Mouse (Mus musculus) A20 (cell line): ENCODE results near the gene Gm20388.
"Not testable (repeated sequence)": the region's sequence is repeated elsewhere in the genome, so short reads cannot be mapped to it uniquely, and the experiment has no call there.

Source experiments
- DNase-seq: peaks from one replicate; pipeline ENCODE4 v3.0.0-alpha.2; 2011; ENCODE audit warnings: low read depth, low spot score

Gm20388 gene

GRCm38 (mm10) chr8:123408586-123409544 lies 3498.2 kb downstream of the Gm20388 start:
- peak; percentile 50 for DNase-seq

DNA sequence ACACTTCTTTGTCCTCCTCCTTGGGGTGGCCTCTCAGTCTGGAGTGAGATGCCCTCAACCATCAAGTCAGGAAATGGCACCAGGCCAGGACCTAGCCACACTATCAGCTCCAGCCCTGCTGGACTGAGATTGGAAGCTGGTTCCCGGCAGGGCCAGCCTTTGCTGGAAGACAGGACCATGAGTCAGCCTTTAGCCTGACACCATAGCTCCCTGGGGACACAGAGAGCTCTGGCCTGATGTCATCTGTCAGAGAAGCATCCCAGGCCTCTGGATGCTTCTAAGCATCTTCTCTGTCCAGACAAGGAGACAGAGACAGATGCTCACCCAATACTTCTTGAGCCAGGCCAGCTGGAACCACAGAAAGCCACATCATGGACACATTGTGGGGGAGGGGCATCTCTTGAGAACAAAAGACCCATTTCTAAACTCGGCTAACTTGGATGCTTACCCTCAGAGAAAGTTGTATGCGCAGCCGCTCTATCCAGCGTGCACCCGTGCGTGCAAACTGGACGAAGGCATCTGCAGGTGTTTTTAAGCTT lies 3499.5 kb downstream of the Gm20388 start:
- DNase-seq = peak; percentile 73

DNA sequence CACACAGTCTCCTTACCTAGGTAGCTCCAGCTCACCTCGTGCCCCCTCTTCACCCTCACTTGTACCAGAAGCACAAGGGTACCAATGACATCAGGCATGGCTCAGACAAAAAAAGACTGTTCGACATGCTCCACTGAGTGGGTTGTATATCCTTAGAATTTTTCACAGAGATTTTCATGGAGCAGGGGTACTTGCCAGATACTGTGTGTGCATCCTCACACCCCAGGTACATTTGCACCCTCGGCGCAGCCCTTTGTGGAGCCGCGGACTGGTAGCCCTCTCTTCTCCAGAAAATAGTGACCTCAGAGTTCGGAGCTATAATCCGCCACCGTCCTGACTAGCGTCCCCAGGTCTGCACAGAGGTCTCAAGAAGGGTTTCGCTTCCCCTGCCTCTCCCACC lies 3500.1 kb downstream of the Gm20388 start:
- DNase-seq = no peak

DNA sequence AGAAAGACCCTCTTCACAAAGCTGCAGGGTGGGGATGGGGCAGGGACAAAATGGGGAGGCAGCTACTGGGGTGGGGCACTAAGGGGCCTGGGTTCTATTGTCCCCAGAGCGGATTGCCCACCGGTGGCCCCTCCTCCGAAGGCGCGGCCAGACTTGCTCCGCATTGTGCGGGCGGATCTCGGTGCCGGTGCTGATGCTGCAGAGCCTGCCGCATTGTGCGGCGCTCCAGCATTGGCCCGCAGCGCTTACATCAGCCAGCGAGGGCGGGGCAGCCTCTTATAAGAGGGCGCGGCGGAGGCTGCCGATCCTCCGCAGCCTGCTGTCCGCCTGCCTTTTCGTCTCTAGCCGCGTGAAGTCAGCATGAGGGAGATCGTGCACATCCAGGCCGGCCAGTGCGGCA lies 3500.6 kb downstream of the Gm20388 start, which contains the start of gene Tubb3:
TSS of gene Tubb3 (plus strand) at position 179 of the 400 bp plus-strand sequence.
- DNase-seq = peak; percentile 91

DNA sequence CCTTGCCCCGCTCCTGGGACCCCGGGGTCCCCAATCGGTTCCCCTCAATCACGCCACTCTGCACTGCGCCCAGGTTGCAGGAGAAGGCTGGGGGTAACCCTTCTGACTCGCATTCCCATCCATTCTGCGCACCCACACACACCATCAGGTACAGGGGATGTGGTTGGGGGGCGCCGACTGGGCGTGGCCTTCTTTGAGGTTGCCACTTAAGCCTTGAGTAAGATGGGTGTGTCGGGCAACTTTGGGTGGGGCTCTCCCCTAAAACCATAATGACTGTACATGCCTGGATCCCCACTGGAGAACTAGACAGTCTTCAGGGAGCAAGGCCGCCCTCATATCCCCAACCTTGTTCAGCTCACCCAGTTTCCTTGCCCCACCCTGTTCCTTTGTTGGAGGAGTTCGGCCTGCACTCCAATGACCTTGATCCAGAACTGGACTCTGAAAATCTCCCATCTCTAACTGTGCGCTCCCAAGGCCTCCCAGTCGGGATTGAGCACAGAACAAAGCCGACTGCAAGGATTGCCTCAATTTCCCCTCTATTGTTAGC lies 3501.2 kb downstream of the Gm20388 start:
- DNase-seq = no peak

- peak; percentile 78 for DNase-seq
Observed at GRCm38 (mm10) chr8:123412560-123413170, 3502.0 kb downstream of the Gm20388 start.

DNA sequence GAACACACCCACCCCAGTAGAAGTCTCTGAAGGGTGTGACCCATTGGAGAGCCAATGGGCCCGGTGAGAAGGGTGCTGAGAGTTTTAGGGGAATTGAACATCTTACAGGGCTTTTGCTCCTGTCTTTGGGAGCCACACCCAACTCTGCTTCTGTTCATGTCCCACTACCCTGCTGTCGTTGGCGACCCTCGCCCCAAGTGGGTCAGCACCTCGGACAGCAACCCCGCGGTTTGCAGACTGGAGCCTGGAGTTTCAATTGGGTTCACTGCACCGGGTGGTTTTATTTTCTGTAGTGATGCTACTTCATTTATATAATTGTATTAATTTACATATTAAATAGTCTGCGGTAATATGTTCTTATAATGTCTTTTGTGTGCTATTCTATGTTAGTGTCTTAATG lies 3503.6 kb downstream of the Gm20388 start:
- no peak for DNase-seq

DNA sequence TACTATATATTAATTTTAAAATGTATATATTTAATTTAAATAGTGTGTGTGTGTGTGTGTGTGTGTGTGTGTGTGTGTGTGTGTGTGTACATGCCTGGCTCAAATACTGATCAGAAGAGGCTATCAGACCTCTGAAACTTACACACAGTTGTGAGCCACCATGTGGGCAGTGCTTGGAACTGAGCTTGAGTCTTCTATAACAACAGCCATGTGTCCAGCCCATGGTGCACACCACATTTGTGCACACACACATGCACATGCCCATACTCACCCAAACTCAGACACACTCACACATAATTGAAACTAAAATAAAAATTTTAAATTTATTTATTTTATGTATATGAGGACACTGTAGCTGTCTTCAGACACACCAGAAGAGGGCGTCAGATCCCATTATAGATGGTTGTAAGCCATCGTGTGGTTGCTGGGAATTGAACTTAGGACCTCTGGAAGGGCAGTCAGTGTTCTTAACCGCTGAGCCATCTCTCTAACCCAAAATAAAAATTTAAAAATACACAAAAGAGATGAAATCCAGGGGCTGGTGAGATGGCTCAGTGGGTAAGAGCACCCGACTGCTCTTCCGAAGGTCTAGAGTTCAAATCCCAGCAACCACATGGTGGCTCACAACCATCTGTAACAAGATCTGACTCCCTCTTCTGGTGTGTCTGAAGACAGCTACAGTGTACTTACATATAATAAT lies 3504.5 kb downstream of the Gm20388 start:
- DNase-seq = not testable (repeated sequence)

GRCm38 (mm10) chr8:123415967-123416943 lies 3505.6 kb downstream of the Gm20388 start:
- peak; percentile 71 for DNase-seq

- no peak for DNase-seq
Observed at GRCm38 (mm10) chr8:123416944-123417555, 3506.4 kb downstream of the Gm20388 start.

- peak; percentile 84 for DNase-seq
Observed at GRCm38 (mm10) chr8:123419711-123420110, 3509.1 kb downstream of the Gm20388 start.

DNA sequence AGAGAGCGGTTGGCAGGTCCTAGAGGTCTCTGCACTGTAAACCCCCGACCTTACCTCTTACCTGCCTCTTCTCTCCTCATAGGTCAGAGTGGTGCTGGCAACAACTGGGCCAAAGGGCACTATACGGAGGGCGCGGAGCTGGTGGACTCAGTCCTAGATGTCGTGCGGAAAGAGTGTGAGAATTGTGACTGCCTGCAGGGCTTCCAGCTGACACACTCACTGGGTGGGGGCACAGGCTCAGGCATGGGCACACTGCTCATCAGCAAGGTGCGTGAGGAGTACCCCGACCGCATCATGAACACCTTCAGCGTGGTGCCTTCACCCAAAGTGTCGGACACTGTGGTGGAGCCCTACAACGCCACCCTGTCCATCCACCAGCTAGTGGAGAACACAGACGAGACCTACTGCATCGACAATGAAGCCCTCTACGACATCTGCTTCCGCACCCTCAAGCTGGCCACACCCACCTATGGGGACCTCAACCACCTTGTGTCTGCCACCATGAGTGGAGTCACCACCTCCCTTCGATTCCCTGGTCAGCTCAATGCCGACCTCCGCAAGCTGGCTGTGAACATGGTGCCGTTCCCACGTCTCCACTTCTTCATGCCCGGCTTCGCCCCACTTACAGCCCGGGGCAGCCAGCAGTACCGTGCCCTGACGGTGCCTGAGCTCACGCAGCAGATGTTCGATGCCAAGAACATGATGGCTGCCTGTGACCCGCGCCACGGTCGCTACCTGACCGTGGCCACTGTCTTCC lies 3510.1 kb downstream of the Gm20388 start:
- DNase-seq = no peak

GRCm38 (mm10) chr8:123421325-123421724 lies 3510.7 kb downstream of the Gm20388 start:
- DNase-seq = no peak

DNA sequence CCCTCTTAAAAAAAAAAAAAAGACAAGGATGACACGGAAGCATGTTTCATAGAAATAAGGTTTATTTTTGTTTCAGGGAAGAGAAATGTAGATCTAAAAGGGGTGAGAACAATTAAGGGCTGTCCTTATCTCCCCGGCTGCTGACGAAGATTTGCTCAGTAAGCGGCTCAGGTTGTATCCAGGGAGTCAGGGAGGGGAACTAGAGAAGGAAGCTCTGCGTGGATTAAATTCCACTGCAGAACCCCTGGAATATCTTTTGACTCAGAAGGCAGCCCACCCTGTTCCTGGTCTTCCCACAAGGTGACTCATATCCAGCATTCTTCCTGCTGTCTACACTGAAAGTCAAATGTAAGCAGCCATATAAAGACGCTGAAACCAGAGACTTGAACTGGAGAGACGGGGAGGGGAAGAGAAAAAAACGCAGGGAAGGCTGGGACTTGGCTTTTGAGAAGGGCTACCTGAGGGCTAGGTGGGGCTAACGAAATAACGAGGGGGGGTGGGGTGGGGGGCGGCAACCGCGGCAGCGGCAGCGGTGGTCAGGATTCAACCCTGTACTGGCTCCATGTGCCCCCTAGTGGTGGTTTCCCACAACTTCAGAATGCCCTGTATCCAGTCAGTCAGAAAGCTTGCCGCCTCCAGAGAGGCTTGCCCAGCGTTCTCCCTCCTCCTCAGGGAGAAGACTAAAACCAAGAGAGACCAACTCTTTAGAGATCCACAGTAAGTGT lies 3511.6 kb downstream of the Gm20388 start:
- peak; percentile 77 for DNase-seq

DNA sequence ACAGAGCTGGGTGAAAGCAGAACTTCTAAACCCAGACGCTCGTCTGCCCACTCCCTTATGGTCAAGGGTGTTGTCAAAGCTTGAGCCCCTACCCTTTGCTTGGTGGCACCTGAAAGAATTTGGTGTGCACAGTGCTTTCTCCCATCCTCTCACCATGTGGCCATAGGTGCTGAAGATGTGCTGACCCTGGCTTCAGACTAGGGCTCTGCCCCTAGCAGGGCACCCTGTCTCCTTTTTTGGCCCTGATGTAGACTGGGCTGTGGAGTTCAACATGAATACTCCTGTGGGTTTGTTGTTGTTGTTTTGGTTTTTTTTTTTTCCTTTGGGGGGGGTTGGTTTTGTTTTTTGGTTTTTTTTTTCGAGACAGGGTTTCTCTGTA lies 3512.1 kb downstream of the Gm20388 start:
- DNase-seq = no peak

DNA sequence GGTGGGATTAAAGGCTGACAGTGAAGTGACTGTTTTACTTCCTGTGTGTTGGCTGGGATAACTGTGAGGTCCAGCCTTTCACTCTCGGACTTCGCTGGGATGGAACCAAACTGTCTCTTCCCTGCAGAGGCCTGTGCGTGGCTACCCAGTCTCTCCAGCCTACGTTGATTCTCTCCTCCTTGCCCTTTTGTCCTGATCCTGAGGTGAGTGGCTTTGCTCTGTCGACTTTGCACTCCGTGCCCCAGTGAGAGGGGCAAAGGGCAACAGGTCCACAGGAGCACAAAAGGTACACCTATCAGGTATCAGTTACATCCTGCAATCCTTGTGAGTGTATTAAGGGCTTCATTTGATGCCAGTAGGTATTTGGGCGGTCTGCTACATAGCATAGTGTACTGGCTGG lies 3512.8 kb downstream of the Gm20388 start, which contains the start of gene Def8:
TSS of gene Def8 (plus strand) at position 87 of the 400 bp plus-strand sequence.
- no peak for DNase-seq

DNA sequence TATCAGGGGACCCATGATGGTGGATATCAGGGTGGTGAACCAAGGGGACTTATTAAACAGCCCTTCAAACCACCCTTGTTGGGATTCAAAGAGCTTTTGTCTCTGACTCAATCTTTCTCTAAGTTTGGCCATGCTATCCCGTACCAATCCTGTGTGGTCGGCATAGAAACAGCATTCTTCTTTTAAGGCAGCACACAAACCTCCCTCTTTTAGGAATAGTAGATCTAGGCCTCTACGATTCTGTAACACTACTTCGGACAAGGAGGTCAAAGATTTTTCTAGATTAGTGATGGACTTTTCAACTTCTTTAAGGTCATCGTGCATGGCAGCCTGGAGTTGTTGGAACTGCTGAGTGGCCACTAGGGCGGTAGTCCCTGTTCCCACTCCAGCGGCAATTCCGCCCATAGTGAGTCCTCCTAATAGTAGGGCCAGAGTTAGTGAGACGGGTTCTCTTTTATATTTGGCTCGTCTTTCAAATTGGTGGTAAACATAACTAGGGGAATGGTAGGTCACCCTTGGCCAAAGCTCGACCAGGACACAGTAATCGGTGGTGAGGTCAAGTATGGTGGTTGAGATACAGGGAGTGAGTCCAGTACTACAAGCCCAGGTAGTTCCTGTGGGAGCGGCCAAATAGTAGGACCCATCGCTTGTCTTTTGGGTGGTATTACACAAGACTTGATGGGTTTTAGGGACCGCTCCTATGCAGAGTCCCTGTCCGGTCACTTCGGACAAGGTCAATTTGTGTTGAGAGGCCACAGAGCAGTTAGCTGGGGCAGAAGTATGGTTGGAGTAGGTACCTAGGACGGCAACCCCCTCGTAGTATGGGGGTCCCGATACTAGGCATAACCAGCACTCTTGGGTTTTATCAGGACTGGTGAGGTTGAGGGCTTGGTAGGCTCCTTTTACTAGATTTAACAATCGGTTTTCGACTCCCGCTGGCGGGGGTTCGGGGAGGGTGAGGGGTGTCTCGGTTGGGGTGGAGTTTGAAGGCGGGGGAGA lies 3516.2 kb downstream of the Gm20388 start:
- peak; percentile 88 for DNase-seq
